Mouse (Mus musculus) midbrain, postnatal 0 days (tissue): ENCODE measurements around the gene Slc33a1. TPM values are rescaled to one million over a fixed set of nuclear protein-coding genes. Genes with fewer than 3 reads are reported as not detected.

Experiments used
- ATAC-seq: fragments of 200-750 bp; cut with Nextera tagmentation; 2 replicates; pipeline ENCODE4 v1.8.0; 2017; ENCODE audit warnings: moderate number of reproducible peaks, mild to moderate bottlenecking, moderate TSS enrichment, moderate library complexity; ENCODE audit not compliant: low FRiP score
- DNase-seq: peaks from one replicate; pipeline ENCODE4 v3.0.0-alpha.2; 2015; ENCODE audit warnings: low spot score
- H3K27ac ChIP-seq: fragments of 300-500 bp; sonication (generic); 2 replicates; pipeline ENCODE4 v1.5.1; 2014; ENCODE audit warnings: low read depth, mild to moderate bottlenecking, low read length, mixed read lengths
- H3K27me3 ChIP-seq: fragments of 300-500 bp; sonication (generic); 2 replicates; pipeline ENCODE4 v1.6.1; 2014; ENCODE audit warnings: low read length, control low read depth, mixed read lengths; ENCODE audit not compliant: insufficient read depth
- H3K36me3 ChIP-seq: fragments of 300-500 bp; sonication (generic); 2 replicates; pipeline ENCODE4 v1.6.1; 2014; ENCODE audit warnings: low read length, control low read depth, mixed read lengths; ENCODE audit not compliant: insufficient read depth
- H3K4me1 ChIP-seq: fragments of 300-500 bp; sonication (generic); 2 replicates; pipeline ENCODE4 v1.6.1; 2014; ENCODE audit warnings: mild to moderate bottlenecking, control low read depth, antibody characterized with exemption, low read length, mixed read lengths; ENCODE audit not compliant: insufficient read depth
- H3K4me2 ChIP-seq: fragments of 300-500 bp; sonication (generic); 2 replicates; pipeline ENCODE4 v1.6.1; 2014; ENCODE audit warnings: low read depth, mild to moderate bottlenecking, low read length, mixed read lengths; ENCODE audit not compliant: poor library complexity, severe bottlenecking
- H3K4me3 ChIP-seq: fragments of 300-500 bp; sonication (generic); 2 replicates; pipeline ENCODE4 v1.5.1; 2014; ENCODE audit warnings: low read depth, mild to moderate bottlenecking, low read length, moderate library complexity
- H3K9ac ChIP-seq: fragments of 300-500 bp; sonication (generic); replicated peaks from 2 replicates; pipeline ENCODE4 v1.6.1; 2014; ENCODE audit warnings: mild to moderate bottlenecking, low read length, moderate library complexity, mixed read lengths; ENCODE audit not compliant: poor library complexity, severe bottlenecking
- H3K9me3 ChIP-seq: fragments of 300-500 bp; sonication (generic); 2 replicates; pipeline ENCODE4 v1.6.1; 2016; ENCODE audit warnings: low read length, control low read depth
- CTCF ChIP-seq: IDR thresholded peaks from 2 replicates; pipeline ENCODE4 v1.5.1; 2016; ENCODE audit warnings: antibody characterized with exemption, mild to moderate bottlenecking
- WGBS: fragments of 180-500 bp; shearing (Covaris S2); extraction: QIAGEN DNeasy Blood & Tissue Kit; methylation state at CpG from one replicate; pipeline ENCODE4 v1.1.7; 2014; 5-methylcytosine and 5-hydroxymethylcytosine counted together
- polyA plus RNA-seq: library from polyadenylated mRNA; unstranded; fragments of >200 nt; fragmentation: Nextera tagmentation; extraction: Ambion mirVana; gene quantifications from 2 replicates; pipeline ENCODE4 v1.2.1, GENCODE M21; 2015
- total RNA-seq: library from RNA; depleted of rRNA; stranded (reverse); fragments of >200 nt; gene quantifications from 2 replicates; pipeline ENCODE4 v1.2.3, GENCODE M21; 2014

Slc33a1 gene
- total and polyA plus RNA-seq, 2 experiments from 2014 or later, result 15.7 to 54.5 TPM

- peak; percentile 88 for ATAC-seq
- peak; percentile 83 for DNase-seq
- H3K27me3 ChIP-seq, result no peaks in the 10 kb centered on the region
- WGBS, result under 1% methylated on average over 12 of the region's 12 CpGs
- H3K36me3 ChIP-seq, result no peaks in the 10 kb centered on the region
- peak within 1 kb of the TSS; percentile 94 for H3K4me2 ChIP-seq
- peak within 1 kb of the TSS; percentile 70; the same call in 1 of the 2 replicates for H3K27ac ChIP-seq
- H3K4me3 ChIP-seq, result peak within 1 kb of the TSS; percentile 73
- no peaks in the 10 kb centered on the region for H3K9me3 ChIP-seq
- H3K4me1 ChIP-seq, result peaks cover 3% of the 10 kb centered on the region; the same call in 1 of the 2 replicates
- no peak for TF ChIP-seq CTCF
- peak within 1 kb of the TSS; percentile 62 for H3K9ac ChIP-seq
Measured at GRCm38 (mm10) chr3:63899309-63899695, 65.3 kb downstream of the Slc33a1 start, which contains the start of gene Plch1. TSS of gene Plch1 (minus strand) at chr3:63899472.

- Histone ChIP-seq H3K9me3 (no peaks in the 10 kb centered on the region), H3K4me3 (peak overlapping the region; percentile 73), H3K27me3 (no peaks in the 10 kb centered on the region), H3K9ac (peak overlapping the region; percentile 62), H3K4me2 (peak overlapping the region; percentile 94), H3K4me1 (peaks cover 3% of the 10 kb centered on the region; the same call in 1 of the 2 replicates), H3K27ac (peak overlapping the region; percentile 70; the same call in 1 of the 2 replicates), H3K36me3 (no peaks in the 10 kb centered on the region)
- ATAC-seq, result peak; percentile 90
- peak; percentile 93 for DNase-seq
- WGBS, result under 1% methylated on average over 41 of the region's 41 CpGs
- no peak for TF ChIP-seq CTCF
Measured at GRCm38 (mm10) chr3:63898581-63899308, 65.8 kb downstream of the Slc33a1 start.

- Histone ChIP-seq H3K4me2 (peak overlapping the region; percentile 9), H3K9me3 (no peaks in the 10 kb centered on the region), H3K4me3 (peak overlapping the region; percentile 73; the same call in 1 of the 2 replicates), H3K9ac (no peak overlapping the region), H3K27me3 (no peaks in the 10 kb centered on the region), H3K27ac (no peak overlapping the region), H3K4me1 (peaks cover 3% of the 10 kb centered on the region; the same call in 1 of the 2 replicates), H3K36me3 (no peaks in the 10 kb centered on the region)
- ATAC-seq (no peak), DNase-seq (no peak)
- 12% methylated on average over 1 of the region's 1 CpGs for WGBS
- no peak for TF ChIP-seq CTCF
Measured at GRCm38 (mm10) chr3:63897177-63897576, 67.4 kb downstream of the Slc33a1 start.

DNA sequence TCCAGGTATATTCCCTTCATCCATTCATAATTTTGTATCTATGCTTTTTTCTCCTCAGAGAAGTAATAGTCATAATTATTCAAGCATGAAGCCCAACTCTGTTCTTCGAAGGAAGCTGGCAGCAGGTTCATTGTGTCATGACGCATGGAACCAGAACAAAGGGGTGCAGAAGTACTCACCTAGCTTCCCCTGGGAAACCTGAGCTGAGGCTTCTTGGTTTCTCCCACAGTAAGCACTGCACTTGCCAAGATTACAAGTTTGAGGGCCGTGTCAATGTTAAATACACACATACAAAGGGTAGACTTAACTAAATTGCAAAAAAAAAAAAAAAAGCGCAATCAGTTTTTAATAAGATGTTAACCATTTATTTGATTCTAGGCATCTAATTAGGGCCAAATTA, 68.3 kb downstream of the Slc33a1 start:
- no peak for ATAC-seq
- no peak for TF ChIP-seq CTCF
- H3K27me3 ChIP-seq, result no peaks in the 10 kb centered on the region
- no peak overlapping the region for H3K4me3 ChIP-seq
- 44% methylated on average over 4 of the region's 4 CpGs for WGBS
- no peak for DNase-seq
- H3K9me3 ChIP-seq, result no peaks in the 10 kb centered on the region
- peaks cover 3% of the 10 kb centered on the region; the same call in 1 of the 2 replicates for H3K4me1 ChIP-seq
- H3K36me3 ChIP-seq, result no peaks in the 10 kb centered on the region
- no peak overlapping the region for H3K4me2 ChIP-seq
- no peak overlapping the region for H3K27ac ChIP-seq
- H3K9ac ChIP-seq, result no peak overlapping the region

GRCm38 (mm10) chr3:63895786-63896185, 68.8 kb downstream of the Slc33a1 start:
- no peak overlapping the region for H3K4me3 ChIP-seq
- no peak overlapping the region for H3K9ac ChIP-seq
- no peaks in the 10 kb centered on the region for H3K36me3 ChIP-seq
- H3K4me1 ChIP-seq, result peaks cover 3% of the 10 kb centered on the region; the same call in 1 of the 2 replicates
- no peak overlapping the region for H3K27ac ChIP-seq
- no peak for TF ChIP-seq CTCF
- H3K27me3 ChIP-seq, result no peaks in the 10 kb centered on the region
- DNase-seq (no peak), ATAC-seq (no peak)
- 8% methylated on average over 2 of the region's 2 CpGs for WGBS
- no peak overlapping the region for H3K4me2 ChIP-seq
- H3K9me3 ChIP-seq, result no peaks in the 10 kb centered on the region

DNA sequence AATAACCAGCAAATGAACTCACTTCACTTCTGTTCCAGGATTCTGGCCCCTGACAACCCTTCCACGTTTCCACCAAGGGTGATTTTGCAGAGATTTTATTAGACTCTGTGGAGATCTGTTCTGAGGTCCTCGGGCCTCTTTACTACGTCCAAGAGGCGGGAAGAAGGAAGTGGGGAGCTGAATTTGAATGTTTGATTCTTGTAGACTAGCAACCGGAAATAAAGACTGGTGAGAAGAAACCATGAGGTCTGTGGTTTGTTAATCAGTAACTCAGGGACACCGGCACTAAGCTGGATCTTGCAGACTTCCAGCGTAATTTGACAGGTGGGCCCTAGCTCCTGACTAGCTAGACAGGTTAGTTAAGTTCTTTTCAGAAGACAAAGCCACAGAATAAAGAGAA, 70.9 kb downstream of the Slc33a1 start:
- Histone ChIP-seq H3K4me2 (no peak overlapping the region), H3K9me3 (no peaks in the 10 kb centered on the region), H3K4me3 (no peak overlapping the region), H3K9ac (no peak overlapping the region), H3K36me3 (no peaks in the 10 kb centered on the region), H3K4me1 (peaks cover 3% of the 10 kb centered on the region; the same call in 1 of the 2 replicates), H3K27me3 (no peaks in the 10 kb centered on the region), H3K27ac (no peak overlapping the region)
- no peak for TF ChIP-seq CTCF
- DNase-seq (no peak), ATAC-seq (no peak)
- 58% methylated on average over 7 of the region's 7 CpGs for WGBS
